10 mouse cellular contexts compared by ENCODE assay signal in the genomic region with DNA sequence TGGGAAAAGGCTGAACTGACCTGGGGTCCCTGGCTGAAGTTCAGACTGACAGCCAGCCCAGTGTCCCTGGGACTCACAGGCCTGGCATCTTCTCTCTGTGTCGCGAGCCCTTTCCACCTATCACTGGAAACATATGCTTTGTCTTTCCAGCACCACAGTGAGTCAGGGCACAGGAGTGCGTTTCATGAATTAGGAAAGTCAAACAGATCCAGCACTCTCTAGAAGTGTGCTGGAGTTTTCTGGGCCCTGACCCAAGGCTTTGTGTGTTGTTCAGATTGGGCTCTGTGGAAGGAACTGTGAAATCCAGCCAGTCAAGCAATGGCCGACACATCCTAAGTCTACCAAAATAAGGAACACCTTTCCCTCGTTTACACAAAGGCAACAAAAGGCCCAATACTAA. TPM values are rescaled to one million over a fixed set of nuclear protein-coding genes. Genes with fewer than 3 reads are reported as not detected.
DNase-seq lines count a peak whose midpoint lies in the region; ATAC-seq and TF ChIP-seq lines count a peak whose summit lies in the region.
"Had no signal": no experiment of that assay in that cellular context is flagged by ENCODE, and none has a peak within 500 bp of the region (broad histone marks: within the 10 kb centered on the region; RNA-seq: fewer than 3 reads in every experiment).

No protein-coding gene starts in this region.

- no peak for DNase-seq in left cerebral cortex, adult 2 months (ENCODE audit: extremely low spot score in 1 of 2, low spot score in 2 of 2)
- no peak for DNase-seq in left cerebral cortex, adult 18-20 months (ENCODE audit: low spot score in 2 of 2)
- DNase-seq in embryonic facial prominence, embryonic 14.5 days (ENCODE audit: low spot score), result no peak
- no peak for DNase-seq in gastrocnemius, adult 18-20 months (ENCODE audit: low spot score)
- DNase-seq in ovary, adult 18-20 months (ENCODE audit: low spot score), result no peak
- no peak for DNase-seq in spleen, postnatal 4 days (ENCODE audit: low spot score in 2 of 2)
- DNase-seq: cerebellum, adult 8-10 months had no signal

- ATAC-seq in embryonic facial prominence, embryonic 14.5 days (ENCODE audit: low read depth), result no peak
- no peak for ATAC-seq in hindbrain, embryonic 13.5 days (ENCODE audit: low FRiP score)
- ATAC-seq in midbrain, embryonic 16.5 days, result no peak
- ATAC-seq: Patski had no signal

- peaks cover 41% of the 10 kb centered on the region for H3K4me1 ChIP-seq in embryonic facial prominence, embryonic 14.5 days (ENCODE audit: control insufficient read depth, insufficient read depth, low read length)
- peaks cover 83% of the 10 kb centered on the region for H3K4me1 ChIP-seq in hindbrain, embryonic 13.5 days (replicated peaks)
- H3K4me1 ChIP-seq in midbrain, embryonic 16.5 days (ENCODE audit: control insufficient read depth, insufficient read depth, low read length), result peaks cover 42% of the 10 kb centered on the region

- peak overlapping the region; percentile 32; the same call in 1 of the 2 replicates for H3K4me3 ChIP-seq in left cerebral cortex, adult 2 months
- no peak overlapping the region for H3K4me3 ChIP-seq in embryonic facial prominence, embryonic 14.5 days (ENCODE audit: low read depth, low read length)
- peak overlapping the region; percentile 22; the same call in 1 of the 2 replicates for H3K4me3 ChIP-seq in hindbrain, embryonic 13.5 days
- no peak overlapping the region for H3K4me3 ChIP-seq in midbrain, embryonic 16.5 days (ENCODE audit: low read depth, low read length)

- peak overlapping the region; percentile 44 for H3K4me2 ChIP-seq in embryonic facial prominence, embryonic 14.5 days (ENCODE audit: low read depth, low read length)
- peak overlapping the region; percentile 82 for H3K4me2 ChIP-seq in hindbrain, embryonic 13.5 days
- peak overlapping the region; percentile 36 for H3K4me2 ChIP-seq in midbrain, embryonic 16.5 days (ENCODE audit: low read length)

- no peak overlapping the region for H3K27ac ChIP-seq in left cerebral cortex, adult 2 months
- H3K27ac ChIP-seq in embryonic facial prominence, embryonic 14.5 days (replicated peaks; ENCODE audit: low read depth, low read length), result no peak overlapping the region
- no peak overlapping the region for H3K27ac ChIP-seq in hindbrain, embryonic 13.5 days
- no peak overlapping the region for H3K27ac ChIP-seq in midbrain, embryonic 16.5 days (ENCODE audit: low read length)

- H3K9me3 ChIP-seq in embryonic facial prominence, embryonic 14.5 days (ENCODE audit: control insufficient read depth, low read length), result no peaks in the 10 kb centered on the region
- no peaks in the 10 kb centered on the region for H3K9me3 ChIP-seq in hindbrain, embryonic 13.5 days
- H3K9me3 ChIP-seq in midbrain, embryonic 16.5 days (replicated peaks; ENCODE audit: control insufficient read depth, low read length, poor library complexity, severe bottlenecking), result no peaks in the 10 kb centered on the region

- no peak overlapping the region; the same call in 1 of the 2 replicates for H3K9ac ChIP-seq in embryonic facial prominence, embryonic 14.5 days (ENCODE audit: low read depth, low read length)
- peak overlapping the region; percentile 63 for H3K9ac ChIP-seq in hindbrain, embryonic 13.5 days
- H3K9ac ChIP-seq in midbrain, embryonic 16.5 days (ENCODE audit: low read depth, low read length), result peak overlapping the region; percentile 23; the same call in 1 of the 2 replicates

- WGBS in embryonic facial prominence, embryonic 14.5 days, result 58% methylated on average over 5 of the region's 5 CpGs
- 67% methylated on average over 5 of the region's 5 CpGs for WGBS in hindbrain, embryonic 13.5 days
- WGBS in midbrain, embryonic 16.5 days, result 65% methylated on average over 5 of the region's 5 CpGs

- H3K36me3 ChIP-seq in embryonic facial prominence, embryonic 14.5 days (ENCODE audit: control insufficient read depth, insufficient read depth, low read length), result peaks cover 14% of the 10 kb centered on the region; the same call in 1 of the 2 replicates
- H3K36me3 ChIP-seq in hindbrain, embryonic 13.5 days, result peaks cover 38% of the 10 kb centered on the region
- peaks cover 6% of the 10 kb centered on the region; the same call in 1 of the 2 replicates for H3K36me3 ChIP-seq in midbrain, embryonic 16.5 days (ENCODE audit: control insufficient read depth, insufficient read depth, low read length)

- no peaks in the 10 kb centered on the region for H3K27me3 ChIP-seq in embryonic facial prominence, embryonic 14.5 days (replicated peaks; ENCODE audit: control insufficient read depth, insufficient read depth, low read length)
- H3K27me3 ChIP-seq in hindbrain, embryonic 13.5 days, result no peaks in the 10 kb centered on the region
- no peaks in the 10 kb centered on the region for H3K27me3 ChIP-seq in midbrain, embryonic 16.5 days (ENCODE audit: control insufficient read depth, insufficient read depth, low read depth, low read length)
- H3K27me3 ChIP-seq: Patski had no signal

- intact Hi-C loops in left cerebral cortex, adult 2 months (cut with DNase I), result no loop called here

- TF ChIP-seq CTCF in left cerebral cortex, adult 2 months (IDR thresholded peaks at IDR 0.05), result no peak

RNA-seq across cellular contexts. Expression of a gene that starts 4.7 kb away (rescaled TPM):
- total RNA-seq in left cerebral cortex, adult 2 months (2021), result 100 to 1,000 TPM; 286 to 315 TPM
- total RNA-seq in left cerebral cortex, adult 18-20 months (2021), result 100 to 1,000 TPM; 298 to 303 TPM
- polyA plus RNA-seq in embryonic facial prominence, embryonic 14.5 days (2014; fragmentation: Nextera tagmentation; extraction: Ambion mirVana), result 44.0 and 47.2 TPM in 2 replicates
- polyA plus RNA-seq in hindbrain, embryonic 13.5 days (2015; fragmentation: Nextera tagmentation; extraction: Ambion mirVana), result 82.0 and 85.4 TPM in 2 replicates
- 74.4 and 76.3 TPM in 2 replicates for polyA plus RNA-seq in midbrain, embryonic 16.5 days (2015; fragmentation: Nextera tagmentation; extraction: Ambion mirVana)
- total RNA-seq in gastrocnemius, adult 18-20 months (2021), result 100 to 1,000 TPM in 1 of 2 experiments, 10 to 100 TPM in 1; 73.6 to 104 TPM

RNA-seq across cellular contexts. Expression of a gene that starts 23.5 kb away (rescaled TPM):
- total RNA-seq in left cerebral cortex, adult 2 months (2021), result 1 to 10 TPM; 1.0 to 2.0 TPM
- total RNA-seq in left cerebral cortex, adult 18-20 months (2021), result 1 to 10 TPM; 1.0 to 2.3 TPM
- 11.7 and 12.6 TPM in 2 replicates for polyA plus RNA-seq in embryonic facial prominence, embryonic 14.5 days (2014; fragmentation: Nextera tagmentation; extraction: Ambion mirVana)
- polyA plus RNA-seq in hindbrain, embryonic 13.5 days (2015; fragmentation: Nextera tagmentation; extraction: Ambion mirVana), result 3.8 TPM in 2 replicates
- 1.6 and 1.8 TPM in 2 replicates for polyA plus RNA-seq in midbrain, embryonic 16.5 days (2015; fragmentation: Nextera tagmentation; extraction: Ambion mirVana)
- not detected for total RNA-seq in gastrocnemius, adult 18-20 months (2021)

RNA-seq across cellular contexts. Expression of a gene that starts 35.8 kb away (rescaled TPM):
- 10 to 100 TPM; 62.9 to 69.8 TPM for total RNA-seq in left cerebral cortex, adult 2 months (2021)
- total RNA-seq in left cerebral cortex, adult 18-20 months (2021), result 10 to 100 TPM; 67.9 to 68.2 TPM
- 27.9 and 29.3 TPM in 2 replicates for polyA plus RNA-seq in embryonic facial prominence, embryonic 14.5 days (2014; fragmentation: Nextera tagmentation; extraction: Ambion mirVana)
- polyA plus RNA-seq in hindbrain, embryonic 13.5 days (2015; fragmentation: Nextera tagmentation; extraction: Ambion mirVana), result 30.0 and 37.2 TPM in 2 replicates
- polyA plus RNA-seq in midbrain, embryonic 16.5 days (2015; fragmentation: Nextera tagmentation; extraction: Ambion mirVana), result 39.0 and 42.9 TPM in 2 replicates
- total RNA-seq in gastrocnemius, adult 18-20 months (2021), result 10 to 100 TPM; 60.4 to 61.1 TPM

RNA-seq across cellular contexts. Expression of a gene that starts 40.1 kb away (rescaled TPM):
- total RNA-seq in left cerebral cortex, adult 2 months (2021), result 10 to 100 TPM; 55.2 to 58.9 TPM
- total RNA-seq in left cerebral cortex, adult 18-20 months (2021), result 10 to 100 TPM; 55.0 to 64.2 TPM
- 92.9 and 98.4 TPM in 2 replicates for polyA plus RNA-seq in embryonic facial prominence, embryonic 14.5 days (2014; fragmentation: Nextera tagmentation; extraction: Ambion mirVana)
- 144 and 148 TPM in 2 replicates for polyA plus RNA-seq in hindbrain, embryonic 13.5 days (2015; fragmentation: Nextera tagmentation; extraction: Ambion mirVana)
- 87.8 and 95.3 TPM in 2 replicates for polyA plus RNA-seq in midbrain, embryonic 16.5 days (2015; fragmentation: Nextera tagmentation; extraction: Ambion mirVana)
- 100 to 1,000 TPM; 102 to 105 TPM for total RNA-seq in gastrocnemius, adult 18-20 months (2021)

RNA-seq across cellular contexts. Expression of a gene that starts 43.3 kb away (rescaled TPM):
- total RNA-seq in left cerebral cortex, adult 2 months (2021), result 1 to 10 TPM; 1.2 to 1.4 TPM
- total RNA-seq in left cerebral cortex, adult 18-20 months (2021), result 1 to 10 TPM; 2.2 to 2.9 TPM
- 0.25 and 0.33 TPM in 2 replicates for polyA plus RNA-seq in embryonic facial prominence, embryonic 14.5 days (2014; fragmentation: Nextera tagmentation; extraction: Ambion mirVana)
- not detected in 2 replicates for polyA plus RNA-seq in hindbrain, embryonic 13.5 days (2015; fragmentation: Nextera tagmentation; extraction: Ambion mirVana)
- 0.07 and 0.10 TPM in 2 replicates for polyA plus RNA-seq in midbrain, embryonic 16.5 days (2015; fragmentation: Nextera tagmentation; extraction: Ambion mirVana)
- total RNA-seq in gastrocnemius, adult 18-20 months (2021), result 10 to 100 TPM; 86.0 to 97.5 TPM

Comparison
In these comparisons a context has a peak if more than half of its experiments do, and no peak if none do; other contexts are left out.
1. H3K4me3 ChIP-seq: peak in left cerebral cortex, adult 2 months (single experiment) and hindbrain, embryonic 13.5 days (single experiment); none in embryonic facial prominence, embryonic 14.5 days (single experiment) and midbrain, embryonic 16.5 days (single experiment).
2. Peak in every context shown above with its lines, with median percentiles within 50 percentile points of each other: H3K4me2 ChIP-seq.